Comparison of ENCODE assay signal across 8 mouse cellular contexts in the genomic region with DNA sequence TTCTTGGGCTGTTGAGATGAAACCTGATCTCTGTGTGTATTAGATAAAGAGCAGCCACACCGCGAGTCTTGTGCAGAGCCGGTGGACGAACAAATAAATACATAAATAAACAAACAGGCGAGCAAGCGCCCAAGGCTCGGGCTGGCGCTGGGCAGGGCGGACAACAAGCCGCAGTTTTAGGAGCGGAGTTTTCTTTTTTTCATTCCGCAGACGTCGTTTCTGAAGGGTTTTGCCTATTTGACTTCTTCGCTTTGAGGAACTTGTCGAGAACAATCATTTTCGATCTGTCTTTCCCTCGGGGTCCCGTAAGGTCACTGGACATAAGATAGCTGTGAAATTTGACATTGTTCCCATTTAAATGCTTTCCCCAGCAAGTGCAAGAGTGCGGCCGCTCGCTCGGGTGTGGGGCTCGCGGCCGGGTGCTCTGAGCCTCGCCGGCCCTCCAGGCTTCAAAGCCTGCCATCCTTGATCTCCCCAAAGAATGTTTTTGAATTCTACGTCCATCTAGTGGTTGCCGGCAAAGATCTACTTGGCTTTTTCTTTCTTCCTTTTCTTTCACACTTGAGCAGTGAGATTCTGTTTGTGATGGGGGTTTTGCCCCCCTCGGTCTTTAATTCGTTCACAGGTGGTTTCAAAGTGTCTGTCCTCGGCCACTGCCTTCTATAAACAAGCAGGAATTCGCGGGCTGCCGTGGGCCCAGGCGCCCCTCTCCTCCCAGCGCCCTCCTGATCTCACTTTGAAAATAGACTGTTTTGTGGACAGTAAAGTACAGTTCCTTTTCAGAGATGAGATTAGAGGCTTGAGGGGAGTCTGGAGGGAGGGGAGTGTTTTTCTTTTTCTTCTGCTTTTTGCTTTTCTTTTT. TPM values are rescaled to one million over a fixed set of nuclear protein-coding genes. Genes with fewer than 3 reads are reported as not detected.
DNase-seq lines count a peak whose midpoint lies in the region; ATAC-seq and TF ChIP-seq lines count a peak whose summit lies in the region.

No protein-coding gene starts in this region.

- H3K36me3 ChIP-seq in lung, postnatal 0 days (ENCODE audit: insufficient read depth, low read length): no peaks in the 10 kb centered on the region
- H3K36me3 ChIP-seq in embryonic facial prominence, embryonic 13.5 days: no peaks in the 10 kb centered on the region
- H3K36me3 ChIP-seq in hindbrain, embryonic 13.5 days: no peaks in the 10 kb centered on the region
- no peaks in the 10 kb centered on the region for H3K36me3 ChIP-seq in stomach, embryonic 16.5 days (ENCODE audit: control insufficient read depth, insufficient read depth, low read length)

- TF ChIP-seq CTCF in lung, postnatal 0 days (IDR thresholded peaks at IDR 0.05): no peak; the same call in 1 of the 2 replicates

- TF ChIP-seq EP300 in lung, postnatal 0 days (IDR thresholded peaks at IDR 0.05): no peak

- 2% methylated on average over 38 of the region's 38 CpGs for WGBS in lung, postnatal 0 days
- WGBS in embryonic facial prominence, embryonic 13.5 days: under 1% methylated on average over 38 of the region's 38 CpGs
- WGBS in hindbrain, embryonic 13.5 days: under 1% methylated on average over 38 of the region's 38 CpGs
- 3% methylated on average over 38 of the region's 38 CpGs for WGBS in stomach, embryonic 16.5 days

- peak; percentile 35 for DNase-seq in lung, postnatal 0 days (ENCODE audit: low spot score)
- no peak for DNase-seq in lung, postnatal 10 days
- no peak for DNase-seq in frontal cortex, postnatal 14 days (ENCODE audit: low spot score in 2 of 2)
- DNase-seq in right cerebral cortex, adult 2 months (ENCODE audit: low spot score in 2 of 2): no peak

- peaks cover 3% of the 10 kb centered on the region; the same call in 1 of the 2 replicates for H3K4me1 ChIP-seq in lung, postnatal 0 days (ENCODE audit: insufficient read depth, low read depth, low read length)
- H3K4me1 ChIP-seq in embryonic facial prominence, embryonic 13.5 days: peaks cover 14% of the 10 kb centered on the region
- H3K4me1 ChIP-seq in hindbrain, embryonic 13.5 days (replicated peaks): peaks cover 12% of the 10 kb centered on the region
- H3K4me1 ChIP-seq in stomach, embryonic 16.5 days (ENCODE audit: control insufficient read depth, insufficient read depth, low read length): peaks cover 8% of the 10 kb centered on the region; the same call in 1 of the 2 replicates

- no peak overlapping the region for H3K9ac ChIP-seq in lung, postnatal 0 days (replicated peaks; ENCODE audit: low read depth)
- H3K9ac ChIP-seq in embryonic facial prominence, embryonic 13.5 days: peak overlapping the region; percentile 7; the same call in 1 of the 2 replicates
- H3K9ac ChIP-seq in hindbrain, embryonic 13.5 days: 0 out of 2 replicates have a peak overlapping the region, but pooled peaks have one; percentile 8
- H3K9ac ChIP-seq in stomach, embryonic 16.5 days (ENCODE audit: low read length): peak overlapping the region; percentile 51

- no peak for ATAC-seq in lung, postnatal 0 days
- no peak for ATAC-seq in embryonic facial prominence, embryonic 13.5 days (ENCODE audit: insufficient number of reproducible peaks, insufficient read depth, low FRiP score, low TSS enrichment, low read depth)
- no peak for ATAC-seq in hindbrain, embryonic 13.5 days (ENCODE audit: low FRiP score)
- ATAC-seq in megakaryocyte progenitor cell, adult 5-6 weeks (replicated peaks; ENCODE audit: poor library complexity): peak; percentile 34
- ATAC-seq in stomach, embryonic 16.5 days (ENCODE audit: insufficient read depth, low FRiP score): no peak

- H3K4me2 ChIP-seq in lung, postnatal 0 days (replicated peaks; ENCODE audit: low read depth, low read length): peak overlapping the region; percentile 56
- H3K4me2 ChIP-seq in embryonic facial prominence, embryonic 13.5 days: peak overlapping the region; percentile 64
- H3K4me2 ChIP-seq in hindbrain, embryonic 13.5 days: peak overlapping the region; percentile 50
- peak overlapping the region; percentile 70 for H3K4me2 ChIP-seq in stomach, embryonic 16.5 days (ENCODE audit: low read depth, low read length)

- H3K4me3 ChIP-seq in lung, postnatal 0 days (ENCODE audit: low read depth, low read length): peak overlapping the region; percentile 32
- peak overlapping the region; percentile 39 for H3K4me3 ChIP-seq in embryonic facial prominence, embryonic 13.5 days
- peak overlapping the region; percentile 29 for H3K4me3 ChIP-seq in hindbrain, embryonic 13.5 days
- peak overlapping the region; percentile 43 for H3K4me3 ChIP-seq in stomach, embryonic 16.5 days (replicated peaks; ENCODE audit: low read length)

- H3K27ac ChIP-seq in lung, postnatal 0 days (ENCODE audit: low read length): no peak overlapping the region
- H3K27ac ChIP-seq in embryonic facial prominence, embryonic 13.5 days: no peak overlapping the region
- no peak overlapping the region for H3K27ac ChIP-seq in hindbrain, embryonic 13.5 days
- H3K27ac ChIP-seq in stomach, embryonic 16.5 days (ENCODE audit: low read length): no peak overlapping the region

- peaks cover 4% of the 10 kb centered on the region; the same call in 1 of the 2 replicates for H3K27me3 ChIP-seq in lung, postnatal 0 days (replicated peaks; ENCODE audit: insufficient read depth, low read length)
- H3K27me3 ChIP-seq in embryonic facial prominence, embryonic 13.5 days: peaks cover 49% of the 10 kb centered on the region
- peaks cover 85% of the 10 kb centered on the region for H3K27me3 ChIP-seq in hindbrain, embryonic 13.5 days
- H3K27me3 ChIP-seq in stomach, embryonic 16.5 days (ENCODE audit: control insufficient read depth, insufficient read depth, low read length): peaks cover 5% of the 10 kb centered on the region

- no peaks in the 10 kb centered on the region for H3K9me3 ChIP-seq in lung, postnatal 0 days (ENCODE audit: low read length)
- no peaks in the 10 kb centered on the region for H3K9me3 ChIP-seq in embryonic facial prominence, embryonic 13.5 days
- no peaks in the 10 kb centered on the region for H3K9me3 ChIP-seq in hindbrain, embryonic 13.5 days
- H3K9me3 ChIP-seq in stomach, embryonic 16.5 days (replicated peaks; ENCODE audit: control insufficient read depth, low read length): no peaks in the 10 kb centered on the region

RNA-seq across cellular contexts. Expression of a gene that starts 15.8 kb away (rescaled TPM):
- polyA plus RNA-seq in lung, postnatal 0 days (2015; fragmentation: Nextera tagmentation; extraction: Ambion mirVana): 2.9 and 4.6 TPM in 2 replicates
- polyA plus RNA-seq in embryonic facial prominence, embryonic 13.5 days (2015; fragmentation: Nextera tagmentation; extraction: Ambion mirVana): 6.2 and 6.9 TPM in 2 replicates
- 3.6 and 4.2 TPM in 2 replicates for polyA plus RNA-seq in hindbrain, embryonic 13.5 days (2015; fragmentation: Nextera tagmentation; extraction: Ambion mirVana)
- 26.0 and 27.0 TPM in 2 replicates for total RNA-seq in megakaryocyte progenitor cell, adult 5-6 weeks (2015)
- total RNA-seq in megakaryocyte progenitor cell, adult 5-6 weeks (2017): 22.3 and 31.5 TPM in 2 replicates
- 2.8 and 5.4 TPM in 2 replicates for polyA plus RNA-seq in stomach, embryonic 16.5 days (2015; fragmentation: Nextera tagmentation; extraction: Ambion mirVana)
